Mouse (Mus musculus): ENCODE measurements at regions not wholly inside any gene's neighbourhood (a gene's known extent, or its start where the extent isn't known, plus 50 kb on each side); places are given as distances from the start of the nearest gene placed in this dataset.
A peak's percentile ranks its signal among the peaks of the same experiment; 100 is the strongest.
"Not testable (repeated sequence)": the region's sequence is repeated elsewhere in the genome, so short reads cannot be mapped to it uniquely, and the experiment has no call there.

GRCm38 (mm10) chr4:97509576-97509975 is 263.0 kb upstream of the Nfia start:
- Histone ChIP-seq H3K36me3 (replicated peaks; ENCODE audit: control insufficient read depth, insufficient read depth) (no peaks in the 10 kb centered on the region), H3K4me2 (replicated peaks) (no peak overlapping the region), H3K9ac (no peak overlapping the region), H3K9me3 (ENCODE audit: control insufficient read depth, low read length) (no peaks in the 10 kb centered on the region), H3K27me3 (ENCODE audit: control insufficient read depth, insufficient read depth, low read length) (no peaks in the 10 kb centered on the region), H3K27ac (no peak overlapping the region), H3K4me3 (replicated peaks; ENCODE audit: low read length) (no peak overlapping the region), H3K4me1 (replicated peaks; ENCODE audit: control insufficient read depth, insufficient read depth, low read length) (no peaks in the 10 kb centered on the region)
- ATAC-seq (ENCODE audit: low FRiP score) = no peak
- no peak for DNase-seq (ENCODE audit: low spot score)
- WGBS = 87% methylated on average over 8 of the region's 8 CpGs

GRCm38 (mm10) chr4:97505734-97506133 is 266.8 kb upstream of the Nfia start:
- H3K9ac ChIP-seq = no peak overlapping the region
- H3K27me3 ChIP-seq (ENCODE audit: control insufficient read depth, insufficient read depth, low read length) = no peaks in the 10 kb centered on the region
- H3K36me3 ChIP-seq (replicated peaks; ENCODE audit: control insufficient read depth, insufficient read depth) = no peaks in the 10 kb centered on the region
- H3K4me3 ChIP-seq (replicated peaks; ENCODE audit: low read length) = no peak overlapping the region
- no peaks in the 10 kb centered on the region for H3K4me1 ChIP-seq (replicated peaks; ENCODE audit: control insufficient read depth, insufficient read depth, low read length)
- no peak for ATAC-seq (ENCODE audit: low FRiP score)
- no peaks in the 10 kb centered on the region for H3K9me3 ChIP-seq (ENCODE audit: control insufficient read depth, low read length)
- 87% methylated on average over 1 of the region's 1 CpGs for WGBS
- H3K4me2 ChIP-seq (replicated peaks) = no peak overlapping the region
- no peak for DNase-seq (ENCODE audit: low spot score)
- no peak overlapping the region for H3K27ac ChIP-seq

- Histone ChIP-seq H3K36me3 (replicated peaks; ENCODE audit: control insufficient read depth, insufficient read depth) (no peaks in the 10 kb centered on the region), H3K4me2 (replicated peaks) (no peak overlapping the region), H3K27ac (no peak overlapping the region), H3K9me3 (ENCODE audit: control insufficient read depth, low read length) (no peaks in the 10 kb centered on the region), H3K27me3 (ENCODE audit: control insufficient read depth, insufficient read depth, low read length) (no peaks in the 10 kb centered on the region), H3K4me1 (replicated peaks; ENCODE audit: control insufficient read depth, insufficient read depth, low read length) (no peaks in the 10 kb centered on the region), H3K4me3 (replicated peaks; ENCODE audit: low read length) (no peak overlapping the region), H3K9ac (no peak overlapping the region)
- ATAC-seq (ENCODE audit: low FRiP score) (no peak), DNase-seq (ENCODE audit: low spot score) (no peak)
- 88% methylated on average over 2 of the region's 2 CpGs for WGBS
Observed at GRCm38 (mm10) chr4:97491248-97491804, 281.2 kb upstream of the Nfia start.

GRCm38 (mm10) chr4:97486354-97486753 is 286.2 kb upstream of the Nfia start:
- WGBS = 52% methylated on average over 10 of the region's 10 CpGs
- no peak overlapping the region for H3K27ac ChIP-seq
- ATAC-seq (ENCODE audit: low FRiP score) (peak; percentile 66; the same call in 1 of the 2 replicates), DNase-seq (ENCODE audit: low spot score) (no peak)
- H3K9me3 ChIP-seq (ENCODE audit: control insufficient read depth, low read length) = no peaks in the 10 kb centered on the region
- no peak overlapping the region for H3K9ac ChIP-seq
- 0 out of 2 replicates have a peak, but pooled peaks cover 5% of the 10 kb centered on the region for H3K4me1 ChIP-seq (replicated peaks; ENCODE audit: control insufficient read depth, insufficient read depth, low read length)
- no peaks in the 10 kb centered on the region for H3K36me3 ChIP-seq (replicated peaks; ENCODE audit: control insufficient read depth, insufficient read depth)
- no peaks in the 10 kb centered on the region for H3K27me3 ChIP-seq (ENCODE audit: control insufficient read depth, insufficient read depth, low read length)
- H3K4me3 ChIP-seq (replicated peaks; ENCODE audit: low read length) = no peak overlapping the region
- H3K4me2 ChIP-seq (replicated peaks) = no peak overlapping the region

GRCm38 (mm10) chr4:97485225-97485624 is 287.3 kb upstream of the Nfia start:
- DNase-seq (ENCODE audit: low spot score) (no peak), ATAC-seq (ENCODE audit: low FRiP score) (no peak)
- H3K27ac ChIP-seq = no peak overlapping the region
- H3K4me1 ChIP-seq (replicated peaks; ENCODE audit: control insufficient read depth, insufficient read depth, low read length) = 0 out of 2 replicates have a peak, but pooled peaks cover 5% of the 10 kb centered on the region
- H3K9me3 ChIP-seq (ENCODE audit: control insufficient read depth, low read length) = no peaks in the 10 kb centered on the region
- H3K9ac ChIP-seq = no peak overlapping the region
- no peaks in the 10 kb centered on the region for H3K27me3 ChIP-seq (ENCODE audit: control insufficient read depth, insufficient read depth, low read length)
- H3K4me3 ChIP-seq (replicated peaks; ENCODE audit: low read length) = no peak overlapping the region
- no peaks in the 10 kb centered on the region for H3K36me3 ChIP-seq (replicated peaks; ENCODE audit: control insufficient read depth, insufficient read depth)
- WGBS = 91% methylated on average over 3 of the region's 3 CpGs
- no peak overlapping the region for H3K4me2 ChIP-seq (replicated peaks)

- Histone ChIP-seq H3K27me3 (ENCODE audit: control insufficient read depth, insufficient read depth, low read length) (no peaks in the 10 kb centered on the region), H3K4me2 (replicated peaks) (no peak overlapping the region), H3K36me3 (replicated peaks; ENCODE audit: control insufficient read depth, insufficient read depth) (no peaks in the 10 kb centered on the region), H3K4me1 (replicated peaks; ENCODE audit: control insufficient read depth, insufficient read depth, low read length) (0 out of 2 replicates have a peak, but pooled peaks cover 6% of the 10 kb centered on the region), H3K9me3 (ENCODE audit: control insufficient read depth, low read length) (no peaks in the 10 kb centered on the region), H3K27ac (no peak overlapping the region), H3K4me3 (replicated peaks; ENCODE audit: low read length) (no peak overlapping the region), H3K9ac (no peak overlapping the region)
- 57% methylated on average over 10 of the region's 10 CpGs for WGBS
- peak; percentile 44; the same call in 1 of the 2 replicates for ATAC-seq (ENCODE audit: low FRiP score)
- DNase-seq (ENCODE audit: low spot score) = peak; percentile 45
Observed at GRCm38 (mm10) chr4:97482701-97483246, 289.8 kb upstream of the Nfia start.

GRCm38 (mm10) chr4:97481836-97482235 is 290.7 kb upstream of the Nfia start:
- DNase-seq (ENCODE audit: low spot score) = no peak
- ATAC-seq (ENCODE audit: low FRiP score) = no peak
- H3K9ac ChIP-seq = no peak overlapping the region
- H3K9me3 ChIP-seq (ENCODE audit: control insufficient read depth, low read length) = no peaks in the 10 kb centered on the region
- no peak overlapping the region for H3K4me3 ChIP-seq (replicated peaks; ENCODE audit: low read length)
- no peaks in the 10 kb centered on the region for H3K27me3 ChIP-seq (ENCODE audit: control insufficient read depth, insufficient read depth, low read length)
- no peak overlapping the region for H3K4me2 ChIP-seq (replicated peaks)
- H3K27ac ChIP-seq = no peak overlapping the region
- 80% methylated on average over 3 of the region's 3 CpGs for WGBS
- H3K4me1 ChIP-seq (replicated peaks; ENCODE audit: control insufficient read depth, insufficient read depth, low read length) = peaks cover 9% of the 10 kb centered on the region; the same call in 1 of the 2 replicates
- H3K36me3 ChIP-seq (replicated peaks; ENCODE audit: control insufficient read depth, insufficient read depth) = no peaks in the 10 kb centered on the region

GRCm38 (mm10) chr4:97476571-97477190 is 293.7 kb upstream of the Gm10192 start:
- Histone ChIP-seq H3K27ac (peak overlapping the region; percentile 9), H3K9ac (no peak overlapping the region), H3K27me3 (ENCODE audit: control insufficient read depth, insufficient read depth, low read length) (no peaks in the 10 kb centered on the region), H3K4me3 (replicated peaks; ENCODE audit: low read length) (no peak overlapping the region), H3K9me3 (ENCODE audit: control insufficient read depth, low read length) (no peaks in the 10 kb centered on the region), H3K36me3 (replicated peaks; ENCODE audit: control insufficient read depth, insufficient read depth) (no peaks in the 10 kb centered on the region), H3K4me1 (replicated peaks; ENCODE audit: control insufficient read depth, insufficient read depth, low read length) (peaks cover 5% of the 10 kb centered on the region; the same call in 1 of the 2 replicates), H3K4me2 (replicated peaks) (no peak overlapping the region)
- DNase-seq (ENCODE audit: low spot score) = peak; percentile 53
- peak; percentile 97 for ATAC-seq (ENCODE audit: low FRiP score)
- 7% methylated on average over 3 of the region's 3 CpGs for WGBS

GRCm38 (mm10) chr4:97473492-97473891 is 290.5 kb upstream of the Gm10192 start:
- WGBS = 95% methylated on average over 8 of the region's 8 CpGs
- not testable (repeated sequence) for H3K36me3 ChIP-seq (replicated peaks; ENCODE audit: control insufficient read depth, insufficient read depth); H3K4me3 ChIP-seq (replicated peaks; ENCODE audit: low read length); H3K9me3 ChIP-seq (ENCODE audit: control insufficient read depth, low read length); H3K4me2 ChIP-seq (replicated peaks); H3K9ac ChIP-seq; DNase-seq (ENCODE audit: low spot score); H3K27ac ChIP-seq; H3K27me3 ChIP-seq (ENCODE audit: control insufficient read depth, insufficient read depth, low read length); H3K4me1 ChIP-seq (replicated peaks; ENCODE audit: control insufficient read depth, insufficient read depth, low read length); ATAC-seq (ENCODE audit: low FRiP score)
